Mouse (Mus musculus): ENCODE results near the gene Fbxl12. TPM values are rescaled to one million over a fixed set of nuclear protein-coding genes. Genes with fewer than 3 reads are reported as not detected.
"Not testable (repeated sequence)": the region's sequence is repeated elsewhere in the genome, so short reads cannot be mapped to it uniquely, and the experiment has no call there.

Fbxl12 gene
- total and polyA plus RNA-seq, 3 experiments = 4.0 to 13.7 (median 5.0) TPM

- H3K27me3 ChIP-seq (replicated peaks) = peaks cover 21% of the 10 kb centered on the region
- no peak overlapping the region for H3K4me2 ChIP-seq (ENCODE audit: insufficient read depth, low read depth, poor library complexity, severe bottlenecking)
- H3K79me2 ChIP-seq (replicated peaks; ENCODE audit: control insufficient read depth, extremely low read depth, insufficient read depth, poor library complexity, severe bottlenecking) = no peaks in the 10 kb centered on the region
- TF ChIP-seq UBTF (IDR thresholded peaks at IDR 0.05; ENCODE audit: low read depth, low read length) (no peak), CHD1 (IDR thresholded peaks at IDR 0.05; ENCODE audit: low read depth, low read length) (no peak), ZC3H11A (IDR thresholded peaks at IDR 0.05; ENCODE audit: low read depth, low read length) (no peak), E2F4 (IDR thresholded peaks at IDR 0.05; ENCODE audit: insufficient replicate concordance, low read depth, low read length) (no peak), EP300 (IDR thresholded peaks at IDR 0.05; ENCODE audit: low read length) (no peak), MAX (IDR thresholded peaks at IDR 0.05; ENCODE audit: low read length) (no peak), MXI1 (IDR thresholded peaks at IDR 0.05; ENCODE audit: low read depth, low read length) (no peak), TCF12 (IDR thresholded peaks at IDR 0.05; ENCODE audit: low read depth, low read length) (no peak), ZMIZ1 (IDR thresholded peaks at IDR 0.05; ENCODE audit: low read depth, low read length) (no peak), MAFK (IDR thresholded peaks at IDR 0.05; ENCODE audit: insufficient replicate concordance, low read length) (no peak), KAT2A (IDR thresholded peaks at IDR 0.05; ENCODE audit: insufficient replicate concordance, low read length) (no peak), GABPA (IDR thresholded peaks at IDR 0.05; ENCODE audit: insufficient replicate concordance, low read depth, low read length) (no peak), SIN3A (IDR thresholded peaks at IDR 0.05; ENCODE audit: low read length) (no peak), RCOR1 (conservative IDR thresholded peaks at IDR 0.05; ENCODE audit: low read depth, low read length) (no peak), IRF4 (IDR thresholded peaks at IDR 0.05; ENCODE audit: low read depth, low read length) (no peak), MYC (IDR thresholded peaks at IDR 0.05; ENCODE audit: low read depth, low read length) (no peak)
- no peak overlapping the region for H3K9ac ChIP-seq (ENCODE audit: insufficient read depth, low read depth)
- in situ Hi-C loops (cut with MboI; ENCODE audit: low pct_ligation_motif_present, low pct_unique_long_range_greater_than_20kb, low sequenced_read_pairs) = no loop called here
- H3K36me3 ChIP-seq (replicated peaks in 1 of 2; ENCODE audit: control insufficient read depth in 1 of 2, insufficient read depth in 1 of 2, low read length in 1 of 2) = no peaks in the 10 kb centered on the region
- no peak overlapping the region for H3K4me3 ChIP-seq (replicated peaks in 1 of 3; ENCODE audit: low read depth in 2 of 3, low read length in 2 of 3, poor library complexity in 1 of 3)
- dilution Hi-C loops (cut with MboI; ENCODE audit: extremely low pct_ligation_motif_present, extremely low pct_unique_long_range_greater_than_20kb, low sequenced_read_pairs) = no loop called here
- no peak for DNase-seq (ENCODE audit: extremely low read depth)
- no peaks in the 10 kb centered on the region for H3K9me3 ChIP-seq (replicated peaks; ENCODE audit: low read length)
- H3K27ac ChIP-seq (ENCODE audit: insufficient read depth, low read depth) = no peak overlapping the region
- peaks cover under 1 to 16% of the 10 kb centered on the region in 2 experiments for H3K4me1 ChIP-seq (ENCODE audit: control insufficient read depth in 1 of 2, insufficient read depth in 2 of 2)
Measured at GRCm38 (mm10) chr9:20692863-20693262, 48.3 kb upstream of the Fbxl12 start.

GRCm38 (mm10) chr9:20690449-20690848, 45.9 kb upstream of the Fbxl12 start:
- H3K9me3 ChIP-seq (replicated peaks; ENCODE audit: low read length); dilution Hi-C loops (cut with MboI; ENCODE audit: extremely low pct_ligation_motif_present, extremely low pct_unique_long_range_greater_than_20kb, low sequenced_read_pairs); H3K9ac ChIP-seq (ENCODE audit: insufficient read depth, low read depth); H3K4me2 ChIP-seq (ENCODE audit: insufficient read depth, low read depth, poor library complexity, severe bottlenecking); H3K27me3 ChIP-seq (replicated peaks); H3K27ac ChIP-seq (ENCODE audit: insufficient read depth, low read depth); in situ Hi-C loops (cut with MboI; ENCODE audit: low pct_ligation_motif_present, low pct_unique_long_range_greater_than_20kb, low sequenced_read_pairs); H3K4me3 ChIP-seq (replicated peaks in 1 of 3; ENCODE audit: low read depth in 2 of 3, low read length in 2 of 3, poor library complexity in 1 of 3); H3K36me3 ChIP-seq (replicated peaks in 1 of 2; ENCODE audit: control insufficient read depth in 1 of 2, insufficient read depth in 1 of 2, low read length in 1 of 2); H3K79me2 ChIP-seq (replicated peaks; ENCODE audit: control insufficient read depth, extremely low read depth, insufficient read depth, poor library complexity, severe bottlenecking): not testable (repeated sequence)
- TF ChIP-seq EP300 (IDR thresholded peaks at IDR 0.05; ENCODE audit: low read length) = 0 out of 2 replicates have a peak, but pooled peaks have one; percentile 46
- DNase-seq (ENCODE audit: extremely low read depth) = peak; percentile 23
- peaks cover 0 to 16% of the 10 kb centered on the region in 2 experiments; a peak in 3 of 4 replicates for H3K4me1 ChIP-seq (ENCODE audit: control insufficient read depth in 1 of 2, insufficient read depth in 2 of 2)
